Mouse (Mus musculus): ENCODE measurements at regions not wholly inside any gene's neighbourhood (a gene's known extent, or its start where the extent isn't known, plus 50 kb on each side); places are given as distances from the start of the nearest gene placed in this dataset.

DNA sequence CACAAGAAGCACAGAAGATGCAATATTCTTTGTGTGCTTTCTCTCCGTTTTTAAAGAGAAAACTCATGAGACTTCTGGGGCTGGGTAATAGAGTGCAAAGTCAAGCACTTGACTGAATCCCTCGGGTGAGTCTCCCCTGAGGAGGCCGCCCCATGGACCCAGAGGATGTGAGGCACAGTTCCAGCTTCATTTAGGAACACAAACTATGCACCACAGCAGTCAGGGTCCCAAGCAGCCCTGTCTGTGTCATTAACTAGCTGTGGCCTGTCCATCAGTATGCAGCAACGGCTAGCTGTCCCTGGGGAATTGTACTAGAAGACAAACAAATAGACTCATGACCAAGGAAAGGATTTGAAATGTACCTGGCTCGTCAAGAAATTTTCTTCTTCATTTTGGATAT lies 349.7 kb downstream of the Cbln4 start (continued):
- TF ChIP-seq RCOR1 (IDR thresholded peaks at IDR 0.05; ENCODE audit: low read depth, low read length) = no peak
- TF ChIP-seq POLR2A (IDR thresholded peaks at IDR 0.05; ENCODE audit: control insufficient read depth in 1 of 2, insufficient read depth in 1 of 2, low read depth in 1 of 2, low read length in 2 of 2, poor library complexity in 1 of 2) = no peak
- no peak for TF ChIP-seq E2F4 (IDR thresholded peaks at IDR 0.05; ENCODE audit: borderline replicate concordance, low read depth, low read length)

DNA sequence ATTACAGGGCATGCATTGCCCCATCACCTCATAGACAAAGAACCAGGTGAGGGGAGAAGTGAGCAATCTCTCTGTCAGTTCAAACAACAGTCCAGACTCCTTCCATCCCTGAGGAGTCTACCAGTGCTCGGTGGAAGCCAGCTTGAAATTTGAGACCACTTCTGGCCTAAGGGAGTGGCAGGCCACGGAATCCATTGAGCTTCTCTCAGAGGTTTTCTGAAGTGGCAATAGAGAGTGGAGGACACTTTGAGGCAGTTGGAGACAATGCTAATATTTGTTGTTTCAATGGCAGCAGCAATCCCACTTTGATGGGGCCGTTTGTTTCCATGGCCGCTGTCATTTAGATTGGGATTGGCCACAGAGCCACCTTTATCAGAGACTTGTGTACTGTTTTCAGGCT lies 352.5 kb downstream of the Cbln4 start:
- no peaks in the 10 kb centered on the region for H3K79me2 ChIP-seq (ENCODE audit: control insufficient read depth, insufficient read depth, low read length, poor library complexity)
- H3K4me3 ChIP-seq (ENCODE audit: control insufficient read depth in 1 of 2, insufficient read depth in 1 of 2, low read depth in 2 of 2, low read length in 2 of 2) = no peak overlapping the region
- H3K36me3 ChIP-seq (ENCODE audit: control insufficient read depth in 1 of 2, insufficient read depth in 2 of 2, low read length in 2 of 2) = no peaks in the 10 kb centered on the region
- H3K4me1 ChIP-seq (ENCODE audit: control insufficient read depth in 1 of 2, insufficient read depth in 2 of 2, low read length in 2 of 2) = no peaks in the 10 kb centered on the region
- DNase-seq (ENCODE audit: low read depth, low spot score) = no peak
- no peak overlapping the region for H3K9ac ChIP-seq (ENCODE audit: control insufficient read depth, low read depth, low read length, poor library complexity, severe bottlenecking)
- H3K27ac ChIP-seq (ENCODE audit: control insufficient read depth, low read depth, low read length) = no peak overlapping the region
- no peaks in the 10 kb centered on the region for H3K27me3 ChIP-seq (ENCODE audit: control insufficient read depth in 1 of 2, insufficient read depth in 2 of 2, low read length in 2 of 2)
- TF ChIP-seq ZC3H11A (IDR thresholded peaks at IDR 0.05; ENCODE audit: low read depth, low read length) (no peak), NELFE (IDR thresholded peaks at IDR 0.05; ENCODE audit: low read depth, low read length) (no peak), CHD2 (IDR thresholded peaks at IDR 0.05; ENCODE audit: low read length) (no peak), ZNF384 (IDR thresholded peaks at IDR 0.05; ENCODE audit: low read depth, low read length) (no peak), HCFC1 (IDR thresholded peaks at IDR 0.05; ENCODE audit: low read depth, low read length) (no peak), TAL1 (IDR thresholded peaks at IDR 0.05; ENCODE audit: low read length) (no peak), USF1 (IDR thresholded peaks at IDR 0.05; ENCODE audit: low read depth, low read length) (no peak), BHLHE40 (IDR thresholded peaks at IDR 0.05; ENCODE audit: borderline replicate concordance, low read depth, low read length) (no peak), E2F4 (IDR thresholded peaks at IDR 0.05; ENCODE audit: borderline replicate concordance, low read depth, low read length) (no peak), ELF1 (IDR thresholded peaks at IDR 0.05; ENCODE audit: low read depth, low read length) (no peak), ZKSCAN1 (IDR thresholded peaks at IDR 0.05; ENCODE audit: low read depth, low read length) (no peak), CHD1 (IDR thresholded peaks at IDR 0.05; ENCODE audit: low read depth, low read length) (no peak), TBP (IDR thresholded peaks at IDR 0.05; ENCODE audit: low read depth, low read length) (no peak), JUND (IDR thresholded peaks at IDR 0.05; ENCODE audit: low read depth, low read length) (no peak), GABPA (IDR thresholded peaks at IDR 0.05; ENCODE audit: low read depth, low read length) (no peak), MAFK (IDR thresholded peaks at IDR 0.05; ENCODE audit: borderline replicate concordance, low read depth, low read length) (no peak), MXI1 (IDR thresholded peaks at IDR 0.05; ENCODE audit: low read depth, low read length) (no peak), MAX (IDR thresholded peaks at IDR 0.05; ENCODE audit: low read length) (no peak)
- H3K9me3 ChIP-seq (replicated peaks; ENCODE audit: insufficient read depth, low read length) = no peaks in the 10 kb centered on the region

DNA sequence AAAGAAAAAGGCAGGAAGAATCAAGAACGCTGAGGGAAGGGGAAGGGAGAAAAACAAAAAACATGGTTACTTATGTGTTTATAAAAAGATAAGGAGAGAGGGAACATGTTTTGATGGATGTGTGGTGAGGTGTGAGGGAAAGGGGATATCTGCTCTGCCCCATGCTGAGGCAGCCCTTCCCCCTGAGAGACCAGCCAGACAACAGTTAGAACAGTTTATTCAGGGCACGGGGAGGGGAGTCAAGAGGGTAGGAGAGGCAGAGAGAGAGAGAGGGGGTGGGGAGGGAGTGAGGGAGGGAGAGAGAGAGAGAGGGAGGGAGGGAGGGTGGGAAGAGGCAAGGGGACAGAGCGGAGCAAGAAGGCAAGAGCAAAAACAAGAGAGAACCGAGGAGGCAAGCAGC lies 354.2 kb downstream of the Cbln4 start:
- TF ChIP-seq HCFC1 (IDR thresholded peaks at IDR 0.05; ENCODE audit: low read depth, low read length) (no peak), CHD1 (IDR thresholded peaks at IDR 0.05; ENCODE audit: low read depth, low read length) (no peak)
- H3K9me3 ChIP-seq (replicated peaks; ENCODE audit: insufficient read depth, low read length) = no peaks in the 10 kb centered on the region
- no peak for DNase-seq (ENCODE audit: low read depth, low spot score)

More for the DNA sequence above, 354.2 kb downstream of the Cbln4 start:
- H3K27me3 ChIP-seq (ENCODE audit: control insufficient read depth in 1 of 2, insufficient read depth in 2 of 2, low read length in 2 of 2) = no peaks in the 10 kb centered on the region
- H3K4me3 ChIP-seq (ENCODE audit: control insufficient read depth in 1 of 2, insufficient read depth in 1 of 2, low read depth in 2 of 2, low read length in 2 of 2) = no peak overlapping the region
- no peaks in the 10 kb centered on the region for H3K79me2 ChIP-seq (ENCODE audit: control insufficient read depth, insufficient read depth, low read length, poor library complexity)
- H3K36me3 ChIP-seq (ENCODE audit: control insufficient read depth in 1 of 2, insufficient read depth in 2 of 2, low read length in 2 of 2) = no peaks in the 10 kb centered on the region
- no peak overlapping the region for H3K27ac ChIP-seq (ENCODE audit: control insufficient read depth, low read depth, low read length)
- no peaks in the 10 kb centered on the region for H3K4me1 ChIP-seq (ENCODE audit: control insufficient read depth in 1 of 2, insufficient read depth in 2 of 2, low read length in 2 of 2)
- H3K9ac ChIP-seq (ENCODE audit: control insufficient read depth, low read depth, low read length, poor library complexity, severe bottlenecking) = no peak overlapping the region

Measured in MEL (cell line).